Mouse (Mus musculus) intestine, postnatal 0 days (tissue): ENCODE results near the gene Myocd. TPM values are rescaled to one million over a fixed set of nuclear protein-coding genes. Genes with fewer than 3 reads are reported as not detected.

Experiments used
- ATAC-seq: fragments of 200-750 bp; cut with Nextera tagmentation; 2 replicates; pipeline ENCODE4 v1.8.0; 2017; ENCODE audit warnings: mild to moderate bottlenecking, moderate TSS enrichment, moderate library complexity
- H3K27ac ChIP-seq: fragments of 300-500 bp; sonication (generic); 2 replicates; pipeline ENCODE4 v1.5.1; 2014; ENCODE audit warnings: mild to moderate bottlenecking, low read depth, low read length, moderate library complexity
- H3K27me3 ChIP-seq: fragments of 300-500 bp; sonication (generic); replicated peaks from 2 replicates; pipeline ENCODE4 v1.6.1; 2014; ENCODE audit warnings: low read length, mixed read lengths; ENCODE audit not compliant: control insufficient read depth, insufficient read depth
- H3K36me3 ChIP-seq: fragments of 300-500 bp; sonication (generic); 2 replicates; pipeline ENCODE4 v1.6.1; 2014; ENCODE audit warnings: mild to moderate bottlenecking, moderate library complexity; ENCODE audit not compliant: control insufficient read depth, insufficient read depth
- H3K4me1 ChIP-seq: fragments of 300-500 bp; sonication (generic); replicated peaks from 2 replicates; pipeline ENCODE4 v1.6.1; 2014; ENCODE audit warnings: antibody characterized with exemption, low read length, mixed read lengths; ENCODE audit not compliant: control insufficient read depth, insufficient read depth
- H3K4me2 ChIP-seq: fragments of 300-500 bp; sonication (generic); replicated peaks from 2 replicates; pipeline ENCODE4 v1.6.1; 2014; ENCODE audit warnings: low read depth, mild to moderate bottlenecking, moderate library complexity
- H3K4me3 ChIP-seq: fragments of 300-500 bp; sonication (generic); 2 replicates; pipeline ENCODE4 v1.5.1; 2014; ENCODE audit warnings: low read depth, low read length
- H3K9ac ChIP-seq: fragments of 300-500 bp; sonication (generic); 2 replicates; pipeline ENCODE4 v1.6.1; 2014; ENCODE audit warnings: mild to moderate bottlenecking, low read depth, low read length
- H3K9me3 ChIP-seq: fragments of 300-500 bp; sonication (generic); 2 replicates; pipeline ENCODE4 v1.6.1; 2016; ENCODE audit warnings: mixed run types; ENCODE audit not compliant: control insufficient read depth
- CTCF ChIP-seq: sonication (generic); IDR thresholded peaks from 2 replicates; pipeline ENCODE4 v1.5.1; 2016; ENCODE audit warnings: low read depth, mild to moderate bottlenecking, control low read depth, antibody characterized with exemption, moderate library complexity
- WGBS: fragments of 180-500 bp; shearing (Covaris S2); extraction: QIAGEN DNeasy Blood & Tissue Kit; methylation state at CpG from one replicate; pipeline ENCODE4 v1.1.7; 2014; 5-methylcytosine and 5-hydroxymethylcytosine counted together
- polyA plus RNA-seq: library from polyadenylated mRNA; unstranded; fragments of >200 nt; fragmentation: Nextera tagmentation; extraction: Ambion mirVana; gene quantifications from 2 replicates; pipeline ENCODE4 v1.2.1, GENCODE M21; 2015

The Myocd gene
- polyA plus RNA-seq, 1 experiment from 2014 or later: 20.6 TPM

DNA sequence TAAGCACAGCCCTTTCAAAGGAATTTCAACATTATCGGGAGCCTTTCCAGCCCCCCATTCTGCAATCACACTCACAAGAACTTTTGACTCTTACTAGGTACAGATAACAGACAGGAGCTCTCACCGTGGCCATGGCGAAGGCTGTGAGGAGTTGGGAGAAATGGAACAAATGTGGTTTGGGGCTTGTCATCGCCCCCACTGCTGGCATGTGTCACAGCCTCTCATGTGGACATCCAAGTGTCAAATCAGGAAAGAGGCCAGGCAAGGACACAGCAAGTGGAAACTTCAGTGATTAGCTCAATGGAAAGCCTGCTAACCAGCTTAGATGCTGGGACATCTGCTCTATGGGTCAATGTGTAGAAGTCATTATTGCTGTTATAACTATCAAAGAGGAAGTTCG lies 64.5 kb downstream of the Myocd start:
- Histone ChIP-seq H3K4me2 (no peak overlapping the region), H3K36me3 (peaks cover 3% of the 10 kb centered on the region; the same call in 1 of the 2 replicates), H3K27me3 (no peaks in the 10 kb centered on the region), H3K4me3 (no peak overlapping the region), H3K9ac (no peak overlapping the region), H3K27ac (no peak overlapping the region), H3K9me3 (no peaks in the 10 kb centered on the region), H3K4me1 (no peaks in the 10 kb centered on the region)
- WGBS: 83% methylated on average over 5 of the region's 5 CpGs
- no peak for ATAC-seq
- TF ChIP-seq CTCF: no peak

DNA sequence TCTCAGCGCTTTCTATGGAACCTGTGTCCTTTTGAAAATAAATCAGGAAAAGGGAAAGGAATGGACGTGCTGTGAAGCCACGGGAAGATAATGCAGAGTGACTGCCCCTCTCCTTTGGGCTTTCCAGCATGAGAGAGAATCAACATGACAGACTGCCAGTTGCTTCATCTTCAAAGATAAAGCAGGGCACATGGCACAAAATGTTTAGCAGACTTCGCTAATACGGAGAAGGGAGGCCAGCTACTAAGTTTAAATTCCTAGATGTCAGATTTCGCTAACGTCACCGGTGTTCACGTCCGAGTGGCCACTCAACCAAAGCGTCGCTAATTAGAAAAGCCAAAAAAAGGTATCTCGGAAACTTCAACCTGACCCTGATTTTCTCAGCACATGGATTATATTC lies 65.1 kb downstream of the Myocd start:
- Histone ChIP-seq H3K4me1 (no peaks in the 10 kb centered on the region), H3K9ac (no peak overlapping the region), H3K36me3 (peaks cover 3% of the 10 kb centered on the region; the same call in 1 of the 2 replicates), H3K4me2 (no peak overlapping the region), H3K27ac (no peak overlapping the region), H3K27me3 (no peaks in the 10 kb centered on the region), H3K9me3 (no peaks in the 10 kb centered on the region), H3K4me3 (no peak overlapping the region)
- WGBS: 87% methylated on average over 13 of the region's 13 CpGs
- TF ChIP-seq CTCF: no peak
- no peak for ATAC-seq

DNA sequence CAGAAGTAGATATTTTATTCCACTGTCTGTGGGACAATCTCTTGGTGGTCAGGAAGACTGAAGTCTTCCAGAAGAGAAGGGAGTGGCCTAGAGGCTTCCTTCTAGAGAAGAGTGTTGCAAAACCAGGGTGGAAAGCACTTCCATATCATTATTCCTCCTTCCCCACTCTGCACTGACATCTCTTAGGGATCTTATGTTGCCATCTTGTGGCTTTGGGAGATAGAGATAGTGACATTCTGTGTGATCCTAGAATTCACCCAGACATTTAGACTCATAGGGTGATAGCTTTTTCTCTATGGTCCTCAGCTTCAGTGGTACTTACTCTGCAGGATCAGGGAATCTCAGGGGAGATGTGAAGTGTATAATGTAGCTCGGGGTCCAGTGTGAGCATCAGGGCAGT lies 66.8 kb downstream of the Myocd start:
- 78% methylated on average over 1 of the region's 1 CpGs for WGBS
- Histone ChIP-seq H3K27ac (no peak overlapping the region), H3K9me3 (no peaks in the 10 kb centered on the region), H3K36me3 (peaks cover 3% of the 10 kb centered on the region; the same call in 1 of the 2 replicates), H3K9ac (no peak overlapping the region), H3K27me3 (no peaks in the 10 kb centered on the region), H3K4me3 (no peak overlapping the region), H3K4me2 (no peak overlapping the region), H3K4me1 (no peaks in the 10 kb centered on the region)
- TF ChIP-seq CTCF: 0 out of 2 replicates have a peak, but pooled peaks have one; percentile 10
- no peak for ATAC-seq

GRCm38 (mm10) chr11:65202236-65202635 lies 67.6 kb downstream of the Myocd start:
- Histone ChIP-seq H3K9me3 (no peaks in the 10 kb centered on the region), H3K27ac (no peak overlapping the region), H3K4me3 (no peak overlapping the region), H3K4me2 (no peak overlapping the region), H3K36me3 (peaks cover 3% of the 10 kb centered on the region; the same call in 1 of the 2 replicates), H3K9ac (no peak overlapping the region), H3K27me3 (no peaks in the 10 kb centered on the region), H3K4me1 (no peaks in the 10 kb centered on the region)
- TF ChIP-seq CTCF: no peak
- no peak for ATAC-seq
- WGBS: 57% methylated on average over 5 of the region's 5 CpGs

DNA sequence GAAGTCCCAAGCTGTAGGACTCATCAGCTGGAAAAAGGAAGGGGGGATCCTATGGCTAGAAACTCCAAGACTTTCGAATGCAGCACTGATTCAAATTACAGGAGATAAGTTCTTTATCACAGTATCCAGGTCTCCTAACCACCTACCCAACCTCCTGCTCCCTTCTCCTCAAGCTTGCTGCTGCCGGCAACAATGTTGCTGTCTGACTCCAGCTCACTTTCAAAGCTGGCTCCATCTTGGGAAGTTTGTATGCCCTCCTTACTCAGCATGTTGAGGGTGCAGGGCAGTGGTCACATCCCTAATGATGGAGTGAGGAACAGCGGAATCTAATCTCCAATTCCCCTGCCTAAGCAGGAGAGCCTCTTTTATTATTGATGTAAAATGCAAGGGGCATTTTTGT lies 71.8 kb downstream of the Myocd start:
- TF ChIP-seq CTCF: no peak
- Histone ChIP-seq H3K4me2 (no peak overlapping the region), H3K36me3 (peaks cover 8% of the 10 kb centered on the region; the same call in 1 of the 2 replicates), H3K9ac (no peak overlapping the region), H3K27me3 (no peaks in the 10 kb centered on the region), H3K9me3 (no peaks in the 10 kb centered on the region), H3K27ac (no peak overlapping the region), H3K4me1 (no peaks in the 10 kb centered on the region), H3K4me3 (no peak overlapping the region)
- WGBS: 83% methylated on average over 3 of the region's 3 CpGs
- ATAC-seq: no peak

DNA sequence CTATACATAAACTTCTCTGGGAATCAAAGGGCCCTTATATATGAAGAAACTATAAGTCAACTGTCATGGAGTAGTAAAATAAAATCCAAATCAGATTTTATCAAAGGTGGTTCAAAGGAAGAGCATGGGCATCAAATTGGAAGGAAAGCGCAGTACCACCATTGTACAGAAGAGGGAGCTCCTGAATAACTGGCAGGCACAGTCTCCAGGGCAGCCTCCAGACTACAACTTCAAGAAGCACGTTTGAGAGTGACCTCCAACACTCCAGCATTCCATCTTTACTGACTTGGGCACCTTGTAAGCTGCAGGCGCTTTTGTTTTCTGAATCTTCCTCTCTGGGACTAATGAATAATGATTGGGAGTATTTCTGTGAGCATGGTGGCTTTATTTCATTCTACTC lies 72.5 kb downstream of the Myocd start:
- H3K4me1 ChIP-seq: no peaks in the 10 kb centered on the region
- no peak overlapping the region for H3K9ac ChIP-seq
- no peak overlapping the region for H3K4me3 ChIP-seq
- ATAC-seq: no peak
- H3K36me3 ChIP-seq: peaks cover 7% of the 10 kb centered on the region; the same call in 1 of the 2 replicates
- WGBS: 2% methylated on average over 3 of the region's 3 CpGs
- peak; percentile 94 for TF ChIP-seq CTCF
- no peak overlapping the region for H3K27ac ChIP-seq
- no peak overlapping the region for H3K4me2 ChIP-seq
- H3K9me3 ChIP-seq: no peaks in the 10 kb centered on the region
- no peaks in the 10 kb centered on the region for H3K27me3 ChIP-seq

DNA sequence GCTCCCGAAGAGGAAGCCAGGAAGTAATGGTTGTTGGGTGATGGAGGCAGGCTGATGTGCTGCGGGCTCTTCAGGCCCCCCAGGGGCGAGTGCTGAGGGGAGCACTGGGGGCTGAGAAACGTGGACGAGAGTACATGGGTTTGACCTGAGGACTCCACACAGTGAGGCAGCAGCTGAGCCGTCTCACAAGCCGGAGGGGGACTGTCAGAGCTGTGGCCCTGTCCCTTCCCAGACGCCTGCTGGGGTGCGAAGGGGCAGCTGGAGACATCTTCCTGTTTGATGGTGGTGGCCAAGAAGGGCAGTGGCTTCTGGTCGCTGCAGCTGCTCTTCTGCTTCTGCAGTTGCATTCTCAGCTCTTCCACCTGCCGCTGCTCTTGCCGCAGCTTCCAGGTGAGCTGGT lies 82.8 kb downstream of the Myocd start:
- Histone ChIP-seq H3K27me3 (no peaks in the 10 kb centered on the region), H3K4me3 (no peak overlapping the region), H3K4me2 (no peak overlapping the region), H3K27ac (no peak overlapping the region), H3K4me1 (no peaks in the 10 kb centered on the region), H3K9ac (no peak overlapping the region), H3K9me3 (no peaks in the 10 kb centered on the region), H3K36me3 (no peaks in the 10 kb centered on the region)
- TF ChIP-seq CTCF: no peak
- WGBS: 75% methylated on average over 12 of the region's 12 CpGs
- ATAC-seq: no peak
